Mouse (Mus musculus): Measurements from ENCODE around the gene C8a.

The C8a gene

DNA sequence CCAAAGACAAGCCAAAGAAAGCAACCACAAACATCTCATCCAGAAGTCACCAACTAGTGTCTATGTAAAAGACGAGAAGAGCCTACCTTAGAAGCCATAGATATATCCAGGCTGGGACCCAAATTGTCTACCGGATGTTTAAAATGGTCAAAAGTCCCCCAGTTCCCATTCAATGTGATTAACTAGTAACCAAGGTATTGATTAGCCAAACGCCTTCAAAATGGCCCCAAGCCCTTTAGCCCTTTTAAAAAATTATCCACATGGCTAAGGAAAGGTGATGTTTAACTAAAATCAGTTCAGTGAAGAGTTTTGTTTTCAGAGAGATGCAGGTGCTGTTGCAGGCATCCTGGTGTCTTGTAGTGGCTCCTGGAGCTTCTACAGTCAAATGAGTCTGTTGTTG lies at the start of gene C8a:
Gene C8a, minus strand, starts transcription at position 76 of the 400 bp plus-strand sequence.
- no peak for DNase-seq (ENCODE audit: low spot score in 2 of 2)

- no peak for DNase-seq (ENCODE audit: low spot score in 2 of 2)
These were observed 49.2 kb upstream of the C8a start for GRCm38 (mm10) chr4:104925383-104925782.

DNA sequence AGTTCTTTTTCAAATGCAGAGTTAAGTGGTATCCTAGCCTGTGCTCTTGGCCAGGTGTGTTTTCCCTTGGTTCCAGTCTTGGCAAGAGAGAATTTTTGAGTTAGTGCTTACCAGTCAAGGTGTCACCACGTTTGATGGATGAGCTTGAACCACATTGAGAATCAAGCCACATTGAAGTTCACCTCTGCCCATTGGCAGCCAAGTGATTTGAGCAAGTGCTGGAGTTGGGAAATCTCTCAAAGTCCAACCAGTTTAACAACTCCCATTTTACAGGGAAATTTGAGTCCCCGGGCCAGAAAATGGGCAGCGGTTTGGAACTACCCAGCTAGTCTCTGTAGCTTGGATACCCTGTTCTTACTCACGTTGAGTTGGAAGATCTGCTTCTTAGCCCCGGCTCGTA lies 41.8 kb upstream of the C8a start:
- DNase-seq (ENCODE audit: low spot score in 2 of 2): no peak

- DNase-seq (ENCODE audit: low spot score in 2 of 2): no peak
These were observed 38.6 kb upstream of the C8a start for GRCm38 (mm10) chr4:104914711-104915247.

- no peak for DNase-seq (ENCODE audit: low spot score in 2 of 2)
These were observed 37.3 kb upstream of the C8a start, which contains the start of gene Fyb2 for GRCm38 (mm10) chr4:104913291-104914129. Fyb2 (plus strand) TSS chr4:104913456.

DNA sequence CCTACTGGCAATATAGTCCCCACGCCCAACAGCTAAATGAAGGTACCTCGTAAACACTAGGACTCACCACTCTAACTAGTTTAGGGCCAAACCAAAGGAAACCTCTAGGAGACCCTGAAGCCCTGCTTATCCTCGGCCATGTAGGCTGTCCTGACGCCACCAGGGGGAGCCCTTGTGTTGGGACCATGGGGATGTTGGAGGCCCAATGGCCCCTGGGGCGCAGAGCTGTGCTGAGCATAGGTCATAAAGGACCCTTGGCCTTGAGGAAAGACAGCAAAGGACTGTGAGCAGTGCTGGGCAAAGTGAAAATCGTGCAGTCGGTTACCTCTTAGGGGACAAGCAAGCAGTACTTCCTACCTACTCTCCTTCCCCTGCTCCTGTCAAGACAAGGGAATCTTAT lies 35.5 kb upstream of the C8a start:
- DNase-seq (ENCODE audit: low spot score in 2 of 2): peak in 1 of 2 experiments; percentile 67

- DNase-seq (ENCODE audit: low spot score in 2 of 2): no peak
These were observed 28.9 kb upstream of the C8a start for GRCm38 (mm10) chr4:104905049-104905448.

DNA sequence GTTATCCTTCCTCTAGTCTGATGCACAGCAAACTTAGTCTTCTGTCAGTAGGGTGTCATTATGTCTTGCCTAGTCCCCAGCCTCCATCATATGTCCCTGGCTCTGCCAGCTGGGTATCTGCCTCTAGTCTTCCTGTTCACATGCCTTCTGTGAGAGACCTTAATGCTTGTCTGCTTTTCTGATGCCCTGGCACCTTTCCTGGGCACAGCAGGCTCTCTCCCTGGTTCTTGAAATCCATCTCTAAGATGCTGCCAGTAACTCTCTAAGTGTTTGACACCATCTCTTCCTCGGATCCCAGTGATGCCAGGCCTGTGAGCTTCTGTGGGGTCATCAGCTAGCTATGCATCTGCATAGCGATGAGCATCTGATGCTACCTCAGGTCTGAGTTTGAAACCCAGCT lies 26.6 kb upstream of the C8a start:
- no peak for DNase-seq (ENCODE audit: low spot score in 2 of 2)

DNA sequence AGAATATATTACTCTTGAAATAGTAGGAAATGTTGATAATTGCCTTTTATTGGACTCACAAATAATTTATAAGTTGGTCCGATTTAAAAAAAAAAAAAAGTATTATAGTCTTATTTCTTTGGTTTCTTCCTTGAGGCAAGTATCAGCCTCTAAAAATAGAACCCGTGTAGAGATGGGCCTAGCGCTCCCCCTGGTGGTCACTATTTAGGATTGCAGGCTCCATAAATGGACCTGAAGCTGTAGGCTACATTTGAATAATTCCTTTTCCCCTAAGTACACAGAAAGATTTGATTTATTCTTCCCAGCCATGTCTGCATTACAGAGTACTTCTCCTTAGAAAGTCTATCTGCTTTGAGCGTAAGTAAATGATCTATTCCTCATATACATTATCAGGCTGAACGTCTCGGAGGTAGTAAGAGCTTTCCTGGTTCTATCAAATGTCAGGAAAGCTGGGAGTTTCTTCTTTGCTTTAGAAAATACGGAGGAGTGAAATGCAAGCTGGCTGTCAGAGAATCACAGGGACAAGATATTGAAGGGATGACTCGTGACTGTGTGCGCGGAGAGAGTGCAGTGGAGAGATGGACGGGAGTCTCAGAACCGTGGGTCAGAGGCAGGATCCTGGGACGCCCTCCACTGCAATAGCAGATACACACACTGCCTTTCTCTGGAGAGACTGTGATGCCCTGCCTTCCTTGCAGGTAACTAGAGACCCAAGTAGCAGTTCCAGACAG lies 18.0 kb upstream of the C8a start:
- DNase-seq (ENCODE audit: low spot score in 2 of 2): peak; percentile 30 to 55

DNA sequence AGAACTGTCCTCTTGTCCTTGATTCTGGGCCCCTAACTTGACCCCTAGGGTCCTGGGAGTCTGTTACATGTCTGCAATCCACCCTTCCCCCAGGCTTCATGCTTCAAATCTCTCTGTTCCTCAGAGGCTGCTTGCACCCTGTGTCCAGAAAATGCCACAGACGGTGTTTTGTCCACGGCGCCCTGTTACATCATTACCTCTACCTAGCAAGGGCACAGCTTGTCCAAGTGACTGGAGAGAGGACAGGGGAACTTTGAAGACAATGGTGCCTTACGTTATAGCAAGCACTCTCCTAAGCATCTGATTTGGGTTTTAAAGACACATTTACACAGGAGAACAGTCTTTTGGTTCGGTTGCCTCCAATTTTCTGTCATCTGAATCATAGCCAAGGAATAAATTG lies 17.4 kb upstream of the C8a start:
- no peak for DNase-seq (ENCODE audit: low spot score in 2 of 2)

DNA sequence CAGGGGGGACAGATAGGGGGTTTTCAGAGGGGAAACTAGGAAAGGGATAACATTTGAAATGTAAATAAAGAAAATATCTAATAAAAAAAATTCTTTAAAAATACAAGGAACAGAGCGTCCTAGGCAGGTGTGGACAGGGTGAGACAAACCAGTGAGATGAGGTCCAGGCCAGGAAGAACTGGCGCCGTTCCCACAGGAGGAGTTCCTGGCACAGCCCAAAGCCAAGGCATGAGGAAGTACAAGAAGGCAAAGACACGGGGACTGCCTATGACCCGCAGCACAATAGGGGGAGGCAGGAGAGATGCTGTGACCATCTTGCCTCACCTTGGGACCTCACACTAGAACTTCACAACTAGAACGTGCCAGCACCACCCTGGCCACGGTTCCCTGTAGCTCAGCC lies 15.5 kb upstream of the C8a start:
- no peak for DNase-seq (ENCODE audit: low spot score in 2 of 2)

- DNase-seq (ENCODE audit: low spot score in 2 of 2): no peak
These were observed 12.5 kb upstream of the C8a start for GRCm38 (mm10) chr4:104888499-104889262.

DNA sequence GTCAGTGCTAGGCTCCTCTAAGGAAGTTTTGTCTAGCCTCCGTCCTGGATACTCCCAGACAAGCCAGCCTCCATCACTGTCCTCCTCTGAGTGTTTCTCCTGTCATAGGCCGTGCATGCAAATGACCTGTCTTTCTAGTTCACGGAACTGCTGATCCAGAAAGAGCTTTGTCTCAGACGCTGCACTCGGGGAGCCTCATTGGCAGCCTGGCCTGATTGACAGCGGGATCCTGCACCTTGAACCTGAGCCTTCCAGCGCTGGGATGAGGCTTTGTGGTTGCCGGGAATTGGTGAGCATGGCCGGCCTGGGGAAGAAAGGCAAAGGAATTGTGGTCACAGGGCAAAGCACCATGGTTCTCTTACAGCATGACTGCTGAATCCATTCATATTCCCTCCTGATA lies 11.3 kb upstream of the C8a start:
- DNase-seq (ENCODE audit: low spot score in 2 of 2): no peak

DNA sequence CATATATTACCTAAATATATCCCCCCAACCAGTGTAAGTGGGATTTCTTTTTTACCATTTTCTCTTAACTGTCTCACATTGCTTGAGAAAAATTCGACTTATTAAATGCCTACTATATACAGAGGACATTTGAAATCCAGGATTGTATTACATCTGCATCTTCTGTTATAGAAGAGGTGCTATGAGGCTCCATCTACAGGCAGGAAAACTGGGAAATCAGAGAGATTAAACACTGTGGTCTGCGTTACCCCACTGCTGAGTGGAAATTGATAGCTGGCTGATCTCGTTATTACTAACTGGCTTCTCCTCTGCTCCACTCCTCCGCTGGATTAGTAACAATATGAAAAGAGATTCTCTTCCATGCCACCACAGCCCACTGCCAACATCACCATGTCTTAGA lies 366 bp downstream of the C8a start:
- DNase-seq (ENCODE audit: low spot score in 2 of 2): no peak

DNA sequence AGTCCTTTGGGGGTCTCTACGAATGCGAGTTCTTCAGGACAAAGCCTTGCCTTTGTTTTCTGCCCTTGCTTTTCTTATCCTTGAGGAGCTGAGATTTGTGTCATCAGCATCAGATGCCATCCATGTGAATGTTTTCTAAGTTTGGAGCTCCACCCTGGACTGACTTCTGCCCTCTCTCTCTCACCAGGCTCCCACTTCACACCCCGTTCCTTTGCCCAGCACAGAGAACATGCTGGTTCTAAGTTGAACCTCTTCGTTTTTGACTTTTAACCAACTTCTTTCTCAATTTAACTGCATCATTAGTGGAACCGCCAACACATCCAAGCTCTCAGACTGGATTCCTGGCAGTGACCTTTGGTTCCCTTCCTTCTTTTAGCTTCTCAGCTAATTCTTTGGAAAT lies 6.0 kb downstream of the C8a start:
- no peak for DNase-seq (ENCODE audit: low spot score in 2 of 2)

- no peak for DNase-seq (ENCODE audit: low spot score in 2 of 2)
These were observed 6.6 kb downstream of the C8a start for GRCm38 (mm10) chr4:104869581-104869980.

GRCm38 (mm10) chr4:104864397-104864796 lies 11.8 kb downstream of the C8a start:
- DNase-seq (ENCODE audit: low spot score in 2 of 2): no peak

DNA sequence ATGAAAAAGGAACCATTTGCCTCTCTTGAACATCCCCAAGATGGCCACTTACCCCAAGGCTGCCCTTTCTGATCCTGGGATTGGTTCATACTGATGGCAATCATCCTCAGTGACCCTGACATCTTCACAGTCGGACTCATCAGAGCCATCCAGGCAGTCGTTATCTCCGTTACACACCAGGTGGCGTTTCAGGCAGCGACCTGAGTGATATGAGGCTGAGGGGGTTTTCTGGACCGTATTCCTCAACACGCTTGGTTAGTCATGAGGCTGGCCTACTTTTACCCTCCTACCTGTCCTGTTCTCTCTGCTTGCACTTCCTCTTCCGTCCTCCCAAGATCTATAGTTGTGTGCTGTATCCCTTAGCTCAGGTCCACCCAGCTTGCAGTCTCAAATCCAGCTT lies 15.0 kb downstream of the C8a start:
- DNase-seq (ENCODE audit: low spot score in 2 of 2): no peak

DNA sequence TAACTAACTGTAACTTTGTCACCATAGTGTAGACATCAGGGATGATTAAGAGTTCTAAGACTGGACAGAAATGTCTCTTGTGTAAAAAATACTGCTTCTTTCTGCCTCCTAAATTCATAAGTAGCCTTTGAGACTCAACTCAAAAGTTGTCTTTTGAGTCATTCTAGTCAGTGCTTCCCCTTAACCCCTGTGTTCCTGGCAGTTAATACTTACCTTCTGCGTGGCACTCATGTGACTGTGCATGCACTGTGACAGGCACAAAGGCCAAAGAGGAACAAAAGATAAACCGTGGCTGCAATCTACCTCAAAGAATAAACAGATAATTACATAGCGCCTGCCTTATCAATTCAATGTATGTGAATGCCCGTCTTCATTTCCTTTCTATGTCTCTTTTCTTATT lies 18.4 kb downstream of the C8a start:
- no peak for DNase-seq (ENCODE audit: low spot score in 2 of 2)

DNA sequence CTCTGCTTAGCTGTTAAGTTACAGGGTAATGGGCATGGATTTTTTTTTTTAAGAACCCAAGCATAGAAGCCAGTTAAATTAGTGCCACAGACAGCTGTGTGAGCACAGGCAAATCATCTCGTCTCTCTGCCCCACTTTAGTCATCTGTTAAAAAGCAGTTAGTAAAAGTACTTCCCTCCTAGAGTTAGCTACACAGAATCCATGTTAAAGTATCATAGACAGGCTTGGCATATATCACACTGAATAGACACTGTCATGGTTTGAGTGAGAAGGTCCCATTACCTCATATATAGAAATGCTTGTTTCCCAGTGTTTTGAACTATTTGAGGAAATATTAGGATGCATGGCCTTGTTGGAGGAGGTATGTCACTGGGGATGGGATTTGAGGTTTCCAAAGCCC lies 19.2 kb downstream of the C8a start, which contains the start of gene Gm17662:
Gene Gm17662, plus strand, starts transcription at position 301 of the 400 bp plus-strand sequence.
- no peak for DNase-seq (ENCODE audit: low spot score in 2 of 2)

DNA sequence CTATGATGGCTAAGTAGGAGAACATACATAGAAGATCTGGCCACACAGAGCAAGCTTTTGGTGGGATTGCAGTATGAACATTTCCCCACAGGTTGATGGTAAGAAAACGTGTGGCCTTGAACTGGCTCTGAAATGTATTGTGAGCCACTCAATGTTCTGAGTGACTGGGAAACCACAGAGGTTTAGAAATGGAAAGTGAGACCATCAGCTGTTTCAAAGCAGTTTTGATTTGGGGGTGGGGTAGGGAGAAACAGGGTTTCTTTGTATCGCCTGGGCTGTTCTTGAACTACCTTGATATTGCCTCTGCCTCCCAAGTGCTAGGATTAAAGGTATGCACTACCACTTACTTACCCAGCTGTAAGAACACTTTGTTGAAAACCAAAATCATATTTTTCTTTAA lies 21.0 kb downstream of the C8a start:
- no peak for DNase-seq (ENCODE audit: low spot score in 2 of 2)

GRCm38 (mm10) chr4:104843546-104843945 lies 32.7 kb downstream of the C8a start:
- no peak for DNase-seq (ENCODE audit: low spot score in 2 of 2)
